Mouse (Mus musculus): ENCODE measurements around the gene Ube2g2. TPM values are rescaled to one million over a fixed set of nuclear protein-coding genes. Genes with fewer than 3 reads are reported as not detected.

Ube2g2 gene
- total and polyA plus RNA-seq, 3 experiments: 28.7 to 59.4 (median 40.8) TPM

- dilution Hi-C loops (cut with MboI; ENCODE audit: extremely low pct_ligation_motif_present, extremely low pct_unique_long_range_greater_than_20kb, low sequenced_read_pairs) (no loop called here), in situ Hi-C loops (cut with MboI; ENCODE audit: low pct_ligation_motif_present, low pct_unique_long_range_greater_than_20kb, low sequenced_read_pairs) (no loop called here)
- Histone ChIP-seq H3K4me3 (replicated peaks in 1 of 3; ENCODE audit: low read depth in 2 of 3, low read length in 2 of 3, poor library complexity in 1 of 3) (peak overlapping the region in 1 of 3 experiments; percentile 1), H3K27ac (ENCODE audit: insufficient read depth, low read depth) (no peak overlapping the region), H3K4me1 (ENCODE audit: control insufficient read depth in 1 of 2, insufficient read depth in 2 of 2) (peaks cover 4% of the 10 kb centered on the region in 2 experiments; a peak in 2 of 4 replicates), H3K27me3 (replicated peaks) (peaks cover 5% of the 10 kb centered on the region), H3K4me2 (ENCODE audit: insufficient read depth, low read depth, poor library complexity, severe bottlenecking) (no peak overlapping the region), H3K9me3 (replicated peaks; ENCODE audit: low read length) (peaks cover 9% of the 10 kb centered on the region), H3K36me3 (replicated peaks in 1 of 2; ENCODE audit: control insufficient read depth in 1 of 2, insufficient read depth in 1 of 2, low read length in 1 of 2) (no peaks in the 10 kb centered on the region), H3K79me2 (replicated peaks; ENCODE audit: control insufficient read depth, extremely low read depth, insufficient read depth, poor library complexity, severe bottlenecking) (no peaks in the 10 kb centered on the region), H3K9ac (ENCODE audit: insufficient read depth, low read depth) (no peak overlapping the region)
- no peak for TF ChIP-seq CTCF (conservative IDR thresholded peaks at IDR 0.05 in 1 of 2, IDR thresholded peaks at IDR 0.05 in 1 of 2; ENCODE audit: low read depth in 2 of 2, low read length in 2 of 2)
- peak; percentile 41; the same call in 1 of the 2 replicates for TF ChIP-seq TCF12 (IDR thresholded peaks at IDR 0.05; ENCODE audit: low read depth, low read length)
- no peak for DNase-seq (ENCODE audit: extremely low read depth)
Measured at GRCm38 (mm10) chr10:77658286-77658994, 36.4 kb downstream of the Ube2g2 start.

GRCm38 (mm10) chr10:77663949-77664665 is 42.0 kb downstream of the Ube2g2 start:
- TF ChIP-seq NELFE (IDR thresholded peaks at IDR 0.05; ENCODE audit: low read depth, low read length): no peak
- no peak for TF ChIP-seq MEF2A (IDR thresholded peaks at IDR 0.05; ENCODE audit: borderline replicate concordance, low read depth, low read length)
- peak; percentile 42; the same call in 1 of the 2 replicates for TF ChIP-seq MAFK (IDR thresholded peaks at IDR 0.05; ENCODE audit: insufficient replicate concordance, low read length)
- Histone ChIP-seq H3K27ac (ENCODE audit: insufficient read depth, low read depth) (no peak overlapping the region), H3K9me3 (replicated peaks; ENCODE audit: low read length) (peaks cover 4% of the 10 kb centered on the region), H3K36me3 (replicated peaks in 1 of 2; ENCODE audit: control insufficient read depth in 1 of 2, insufficient read depth in 1 of 2, low read length in 1 of 2) (no peaks in the 10 kb centered on the region), H3K4me3 (replicated peaks in 1 of 3; ENCODE audit: low read depth in 2 of 3, low read length in 2 of 3, poor library complexity in 1 of 3) (no peak overlapping the region), H3K9ac (ENCODE audit: insufficient read depth, low read depth) (no peak overlapping the region), H3K4me2 (ENCODE audit: insufficient read depth, low read depth, poor library complexity, severe bottlenecking) (no peak overlapping the region), H3K79me2 (replicated peaks; ENCODE audit: control insufficient read depth, extremely low read depth, insufficient read depth, poor library complexity, severe bottlenecking) (no peaks in the 10 kb centered on the region), H3K27me3 (replicated peaks) (no peaks in the 10 kb centered on the region), H3K4me1 (ENCODE audit: control insufficient read depth in 1 of 2, insufficient read depth in 2 of 2) (peaks cover 7 to 30% of the 10 kb centered on the region in 2 experiments)
- in situ Hi-C loops (cut with MboI; ENCODE audit: low pct_ligation_motif_present, low pct_unique_long_range_greater_than_20kb, low sequenced_read_pairs) (no loop called here), dilution Hi-C loops (cut with MboI; ENCODE audit: extremely low pct_ligation_motif_present, extremely low pct_unique_long_range_greater_than_20kb, low sequenced_read_pairs) (no loop called here)
- DNase-seq (ENCODE audit: extremely low read depth): no peak

GRCm38 (mm10) chr10:77666342-77666741 is 44.3 kb downstream of the Ube2g2 start:
- no peak for DNase-seq (ENCODE audit: extremely low read depth)
- Histone ChIP-seq H3K27ac (ENCODE audit: insufficient read depth, low read depth) (no peak overlapping the region), H3K9ac (ENCODE audit: insufficient read depth, low read depth) (no peak overlapping the region), H3K36me3 (replicated peaks in 1 of 2; ENCODE audit: control insufficient read depth in 1 of 2, insufficient read depth in 1 of 2, low read length in 1 of 2) (no peaks in the 10 kb centered on the region), H3K4me2 (ENCODE audit: insufficient read depth, low read depth, poor library complexity, severe bottlenecking) (no peak overlapping the region), H3K27me3 (replicated peaks) (no peaks in the 10 kb centered on the region), H3K4me3 (replicated peaks in 1 of 3; ENCODE audit: low read depth in 2 of 3, low read length in 2 of 3, poor library complexity in 1 of 3) (no peak overlapping the region), H3K9me3 (replicated peaks; ENCODE audit: low read length) (peaks cover 3% of the 10 kb centered on the region), H3K4me1 (ENCODE audit: control insufficient read depth in 1 of 2, insufficient read depth in 2 of 2) (peaks cover 13 to 50% of the 10 kb centered on the region in 2 experiments), H3K79me2 (replicated peaks; ENCODE audit: control insufficient read depth, extremely low read depth, insufficient read depth, poor library complexity, severe bottlenecking) (no peaks in the 10 kb centered on the region)
- dilution Hi-C loops (cut with MboI; ENCODE audit: extremely low pct_ligation_motif_present, extremely low pct_unique_long_range_greater_than_20kb, low sequenced_read_pairs): no loop called here
- in situ Hi-C loops (cut with MboI; ENCODE audit: low pct_ligation_motif_present, low pct_unique_long_range_greater_than_20kb, low sequenced_read_pairs): no loop called here
- TF ChIP-seq ETS1 (conservative IDR thresholded peaks at IDR 0.05; ENCODE audit: low read depth, low read length): peak; percentile 88
- no peak for TF ChIP-seq PAX5 (IDR thresholded peaks at IDR 0.05; ENCODE audit: low read length)
- TF ChIP-seq TBP (conservative IDR thresholded peaks at IDR 0.05; ENCODE audit: low read depth, low read length): no peak
- no peak for TF ChIP-seq MAFK (IDR thresholded peaks at IDR 0.05; ENCODE audit: insufficient replicate concordance, low read length)
- no peak for TF ChIP-seq ZKSCAN1 (IDR thresholded peaks at IDR 0.05; ENCODE audit: borderline replicate concordance, low read depth, low read length)
- TF ChIP-seq HCFC1 (IDR thresholded peaks at IDR 0.05; ENCODE audit: low read depth, low read length): no peak
- no peak for TF ChIP-seq UBTF (IDR thresholded peaks at IDR 0.05; ENCODE audit: low read depth, low read length)
- no peak for TF ChIP-seq CHD2 (IDR thresholded peaks at IDR 0.05; ENCODE audit: low read length)
- TF ChIP-seq POLR2AphosphoS2 (IDR thresholded peaks at IDR 0.05; ENCODE audit: low read depth, low read length): no peak
- TF ChIP-seq POLR2A (IDR thresholded peaks at IDR 0.05; ENCODE audit: low read depth, low read length): no peak
- TF ChIP-seq JUN (IDR thresholded peaks at IDR 0.05; ENCODE audit: insufficient read depth, low read depth, low read length): no peak
- TF ChIP-seq NRF1 (IDR thresholded peaks at IDR 0.05; ENCODE audit: low read depth, low read length): no peak
- TF ChIP-seq MEF2A (IDR thresholded peaks at IDR 0.05; ENCODE audit: borderline replicate concordance, low read depth, low read length): no peak
- no peak for TF ChIP-seq SIN3A (IDR thresholded peaks at IDR 0.05; ENCODE audit: low read length)
- 0 out of 2 replicates have a peak, but pooled peaks have one; percentile 33 for TF ChIP-seq BHLHE40 (IDR thresholded peaks at IDR 0.05; ENCODE audit: low read depth, low read length)
- no peak for TF ChIP-seq ZNF384 (IDR thresholded peaks at IDR 0.05; ENCODE audit: low read depth, low read length)
- no peak for TF ChIP-seq ZC3H11A (IDR thresholded peaks at IDR 0.05; ENCODE audit: low read depth, low read length)
- no peak for TF ChIP-seq KAT2A (IDR thresholded peaks at IDR 0.05; ENCODE audit: insufficient replicate concordance, low read length)
- TF ChIP-seq E2F4 (IDR thresholded peaks at IDR 0.05; ENCODE audit: insufficient replicate concordance, low read depth, low read length): no peak
- 0 out of 2 replicates have a peak, but pooled peaks have one; percentile 17 for TF ChIP-seq EP300 (IDR thresholded peaks at IDR 0.05; ENCODE audit: low read length)
- TF ChIP-seq TCF12 (IDR thresholded peaks at IDR 0.05; ENCODE audit: low read depth, low read length): peak; percentile 76

All from CH12.LX (cell line).